Mouse (Mus musculus) thymus, postnatal 14 days (tissue): Measurements from ENCODE around the gene Rbm19.

Experiments used
- DNase-seq: peaks from one replicate; pipeline ENCODE4 v3.0.0; 2021

Gene Rbm19

GRCm38 (mm10) chr5:120210668-120211067 lies 94.4 kb downstream of the Rbm19 start:
- DNase-seq: no peak

- peak; percentile 17 for DNase-seq
Measured at GRCm38 (mm10) chr5:120211182-120211581, 94.9 kb downstream of the Rbm19 start.

- no peak for DNase-seq
Measured at GRCm38 (mm10) chr5:120214511-120214910, 98.2 kb downstream of the Rbm19 start.

- no peak for DNase-seq
Measured at GRCm38 (mm10) chr5:120221216-120221615, 105.0 kb downstream of the Rbm19 start.

GRCm38 (mm10) chr5:120225383-120225782 lies 109.1 kb downstream of the Rbm19 start:
- no peak for DNase-seq

GRCm38 (mm10) chr5:120228613-120229409 lies 112.5 kb downstream of the Rbm19 start:
- DNase-seq: no peak

GRCm38 (mm10) chr5:120231435-120232147 lies 115.3 kb downstream of the Rbm19 start:
- no peak for DNase-seq

GRCm38 (mm10) chr5:120235147-120235546 lies 118.9 kb downstream of the Rbm19 start:
- DNase-seq: no peak

- no peak for DNase-seq
Measured at GRCm38 (mm10) chr5:120235571-120235970, 119.3 kb downstream of the Rbm19 start.

- no peak for DNase-seq
Measured at GRCm38 (mm10) chr5:120240071-120240470, 123.8 kb downstream of the Rbm19 start.

- no peak for DNase-seq
Measured at GRCm38 (mm10) chr5:120245336-120245735, 129.1 kb downstream of the Rbm19 start.
